Mouse (Mus musculus) cerebellum, adult 18-20 months (tissue): ENCODE data around the gene Zswim5.
A peak's percentile ranks its signal among the peaks of the same experiment; 100 is the strongest.

ENCODE experiments used
- DNase-seq, 2 experiments: peaks; one replicate each; pipeline ENCODE4 v3.0.0; 2021

Gene Zswim5

GRCm38 (mm10) chr4:116928006-116928651 is 51.0 kb downstream of the Zswim5 start:
- no peak for DNase-seq

GRCm38 (mm10) chr4:116939585-116939984 is 62.4 kb downstream of the Zswim5 start:
- DNase-seq = no peak

- DNase-seq = no peak
Measured at GRCm38 (mm10) chr4:116942695-116943094, 65.5 kb downstream of the Zswim5 start.

- no peak for DNase-seq
Measured at GRCm38 (mm10) chr4:116944055-116944454, 66.9 kb downstream of the Zswim5 start.

GRCm38 (mm10) chr4:116951642-116952041 is 74.5 kb downstream of the Zswim5 start:
- peak in 1 of 2 experiments; percentile 11 for DNase-seq

- DNase-seq = no peak
Measured at GRCm38 (mm10) chr4:116954951-116955350, 77.8 kb downstream of the Zswim5 start.

GRCm38 (mm10) chr4:116976503-116976902 is 99.3 kb downstream of the Zswim5 start:
- no peak for DNase-seq

- DNase-seq = no peak
Measured at GRCm38 (mm10) chr4:116985681-116986080, 108.5 kb downstream of the Zswim5 start.

GRCm38 (mm10) chr4:116986400-116987121 is 109.4 kb downstream of the Zswim5 start:
- peak; percentile 78 to 80 for DNase-seq

- no peak for DNase-seq
Measured at GRCm38 (mm10) chr4:116987122-116987456, 109.9 kb downstream of the Zswim5 start.

GRCm38 (mm10) chr4:116989731-116990130 is 112.6 kb downstream of the Zswim5 start:
- no peak for DNase-seq

- peak; percentile 92 for DNase-seq
Measured at GRCm38 (mm10) chr4:116991366-116991765, 114.2 kb downstream of the Zswim5 start.

GRCm38 (mm10) chr4:116993672-116994621 is 116.8 kb downstream of the Zswim5 start, which contains the start of gene Urod:
TSS of gene Urod (minus strand) at chr4:116994413.
- DNase-seq = peak; percentile 94 to 96

GRCm38 (mm10) chr4:116995131-116995797 is 118.1 kb downstream of the Zswim5 start, which contains the start of gene Hectd3:
TSS of gene Hectd3 (plus strand) at chr4:116995317.
- DNase-seq = peak; percentile 68 to 71

- DNase-seq = peak; percentile 66 to 71
Measured at GRCm38 (mm10) chr4:116995798-116996135, 118.6 kb downstream of the Zswim5 start.

- DNase-seq = no peak
Measured at GRCm38 (mm10) chr4:116999513-117000154, 122.5 kb downstream of the Zswim5 start.

GRCm38 (mm10) chr4:117001957-117002356 is 124.8 kb downstream of the Zswim5 start:
- DNase-seq = no peak

GRCm38 (mm10) chr4:117002543-117003521 is 125.7 kb downstream of the Zswim5 start:
- peak; percentile 62 to 65 for DNase-seq

GRCm38 (mm10) chr4:117004649-117005048 is 127.5 kb downstream of the Zswim5 start:
- DNase-seq = no peak

GRCm38 (mm10) chr4:117005611-117006400 is 128.6 kb downstream of the Zswim5 start:
- no peak for DNase-seq
